Comparison of ENCODE assay signal across 9 mouse cellular contexts in genomic region chr2:176798785-176799184, GRCm38 (mm10). TPM values are rescaled to one million over a fixed set of nuclear protein-coding genes. Genes with fewer than 3 reads are reported as not detected.
DNase-seq lines count a peak whose midpoint lies in the region; ATAC-seq and TF ChIP-seq lines count a peak whose summit lies in the region.
"Not testable (repeated sequence)": the region's sequence is repeated elsewhere in the genome, so short reads cannot be mapped to it uniquely, and the experiment has no call there.
"Had no signal": no experiment of that assay in that cellular context is flagged by ENCODE, and none has a peak within 500 bp of the region (broad histone marks: within the 10 kb centered on the region; RNA-seq: fewer than 3 reads in every experiment).

No protein-coding gene starts in this region.

- peak; percentile 1 for DNase-seq in 416B (ENCODE audit: low read depth)
- peak; percentile 0 for DNase-seq in brain, embryonic 14.5 days (ENCODE audit: low read depth)
- DNase-seq in liver, embryonic 11.5 days (ENCODE audit: low spot score): peak; percentile 7
- DNase-seq in right cerebral cortex, postnatal 25 days: peak; percentile 2

- TF ChIP-seq CTCF in brain, embryonic 14.5 days (IDR thresholded peaks at IDR 0.05; ENCODE audit: borderline replicate concordance, extremely low read depth, insufficient read depth, insufficient read length); intestine, postnatal 0 days (IDR thresholded peaks at IDR 0.05; ENCODE audit: low read depth): not testable (repeated sequence)

- H3K4me3 ChIP-seq in forebrain, embryonic 12.5 days (replicated peaks): peak overlapping the region; percentile 43
- H3K4me3 ChIP-seq in heart, embryonic 15.5 days: peak overlapping the region; percentile 53
- peak overlapping the region; percentile 29 for H3K4me3 ChIP-seq in intestine, postnatal 0 days (ENCODE audit: low read depth, low read length)
- peak overlapping the region; percentile 43 for H3K4me3 ChIP-seq in liver, embryonic 11.5 days (ENCODE audit: low read depth, low read length)
- peak overlapping the region; percentile 44 for H3K4me3 ChIP-seq in midbrain, embryonic 13.5 days (replicated peaks)

- H3K27ac ChIP-seq in forebrain, embryonic 12.5 days; heart, embryonic 15.5 days; intestine, postnatal 0 days (ENCODE audit: low read depth, low read length); liver, embryonic 11.5 days (ENCODE audit: low read depth, low read length); midbrain, embryonic 13.5 days: not testable (repeated sequence)

- H3K27me3 ChIP-seq in forebrain, embryonic 12.5 days; heart, embryonic 15.5 days; intestine, postnatal 0 days (replicated peaks; ENCODE audit: control insufficient read depth, insufficient read depth, low read length); liver, embryonic 11.5 days (replicated peaks; ENCODE audit: control insufficient read depth, insufficient read depth, low read length); midbrain, embryonic 13.5 days: not testable (repeated sequence)

- not testable (repeated sequence) for H3K36me3 ChIP-seq in forebrain, embryonic 12.5 days (replicated peaks); heart, embryonic 15.5 days; intestine, postnatal 0 days (ENCODE audit: control insufficient read depth, insufficient read depth); liver, embryonic 11.5 days (ENCODE audit: control insufficient read depth, insufficient read depth, low read length); midbrain, embryonic 13.5 days

- WGBS in forebrain, embryonic 12.5 days: 22% methylated on average over 15 of the region's 15 CpGs
- 13% methylated on average over 15 of the region's 15 CpGs for WGBS in heart, embryonic 15.5 days
- 6% methylated on average over 13 of the region's 15 CpGs for WGBS in intestine, postnatal 0 days
- 32% methylated on average over 14 of the region's 15 CpGs for WGBS in liver, embryonic 11.5 days
- WGBS in midbrain, embryonic 13.5 days: 27% methylated on average over 14 of the region's 15 CpGs

- H3K4me1 ChIP-seq in forebrain, embryonic 12.5 days; heart, embryonic 15.5 days (replicated peaks); intestine, postnatal 0 days (replicated peaks; ENCODE audit: control insufficient read depth, insufficient read depth, low read length); liver, embryonic 11.5 days (replicated peaks; ENCODE audit: control insufficient read depth, insufficient read depth, low read length); midbrain, embryonic 13.5 days (replicated peaks): not testable (repeated sequence)

- TF ChIP-seq POLR2A in brain, embryonic 14.5 days (IDR thresholded peaks at IDR 0.05; ENCODE audit: borderline replicate concordance, extremely low read depth, insufficient read depth, insufficient read length, poor library complexity, severe bottlenecking): not testable (repeated sequence)

- H3K4me2 ChIP-seq in forebrain, embryonic 12.5 days: peak overlapping the region; percentile 46
- peak overlapping the region; percentile 54 for H3K4me2 ChIP-seq in heart, embryonic 15.5 days
- H3K4me2 ChIP-seq in intestine, postnatal 0 days (replicated peaks; ENCODE audit: low read depth): peak overlapping the region; percentile 58
- peak overlapping the region; percentile 29; the same call in 1 of the 2 replicates for H3K4me2 ChIP-seq in liver, embryonic 11.5 days
- H3K4me2 ChIP-seq in midbrain, embryonic 13.5 days (replicated peaks): peak overlapping the region; percentile 49

- H3K9me3 ChIP-seq in forebrain, embryonic 12.5 days; heart, embryonic 15.5 days (replicated peaks); intestine, postnatal 0 days (ENCODE audit: control insufficient read depth); liver, embryonic 11.5 days (ENCODE audit: control insufficient read depth, low read length); midbrain, embryonic 13.5 days: not testable (repeated sequence)

- peak overlapping the region; percentile 44; the same call in 1 of the 2 replicates for H3K9ac ChIP-seq in forebrain, embryonic 12.5 days
- not testable (repeated sequence) for H3K9ac ChIP-seq in heart, embryonic 15.5 days; intestine, postnatal 0 days (ENCODE audit: low read depth, low read length); liver, embryonic 11.5 days (ENCODE audit: low read depth, low read length)
- H3K9ac ChIP-seq in midbrain, embryonic 13.5 days (replicated peaks): peak overlapping the region; percentile 53; the same call in 1 of the 2 replicates

- not testable (repeated sequence) for ATAC-seq in forebrain, embryonic 12.5 days (ENCODE audit: low FRiP score); heart, embryonic 15.5 days (replicated peaks; ENCODE audit: insufficient number of reproducible peaks, insufficient read depth, low FRiP score, low read depth); intestine, postnatal 0 days; liver, embryonic 11.5 days (replicated peaks; ENCODE audit: low FRiP score); midbrain, embryonic 13.5 days

RNA-seq across cellular contexts. Expression of gene Gm14295, which starts 0.4 kb away (rescaled TPM):
- polyA plus RNA-seq in brain, embryonic 14.5 days (2012; rRNA removed): 6.2 and 7.0 TPM in 2 replicates
- polyA plus RNA-seq in forebrain, embryonic 12.5 days (2016; fragmentation: Nextera tagmentation; extraction: Ambion mirVana): 9.1 and 12.1 TPM in 2 replicates
- polyA plus RNA-seq in heart, embryonic 15.5 days (2015; fragmentation: Nextera tagmentation; extraction: Ambion mirVana): 11.1 and 12.1 TPM in 2 replicates
- polyA plus RNA-seq in intestine, postnatal 0 days (2015; fragmentation: Nextera tagmentation; extraction: Ambion mirVana): 9.4 and 13.4 TPM in 2 replicates
- polyA plus RNA-seq in liver, embryonic 11.5 days (2014; fragmentation: Nextera tagmentation; extraction: Ambion mirVana): 9.7 and 10.1 TPM in 2 replicates
- 7.4 and 8.0 TPM in 2 replicates for polyA plus RNA-seq in midbrain, embryonic 13.5 days (2015; fragmentation: Nextera tagmentation; extraction: Ambion mirVana)

RNA-seq across cellular contexts. Expression of gene Gm14408, which starts 32.2 kb away (rescaled TPM):
- not detected in 2 replicates for polyA plus RNA-seq in brain, embryonic 14.5 days (2012; rRNA removed)
- not detected in 2 replicates for polyA plus RNA-seq in forebrain, embryonic 12.5 days (2016; fragmentation: Nextera tagmentation; extraction: Ambion mirVana)
- not detected in 2 replicates for polyA plus RNA-seq in heart, embryonic 15.5 days (2015; fragmentation: Nextera tagmentation; extraction: Ambion mirVana)
- not detected in 2 replicates for polyA plus RNA-seq in intestine, postnatal 0 days (2015; fragmentation: Nextera tagmentation; extraction: Ambion mirVana)
- polyA plus RNA-seq in liver, embryonic 11.5 days (2014; fragmentation: Nextera tagmentation; extraction: Ambion mirVana): not detected in 2 replicates
- not detected in 2 replicates for polyA plus RNA-seq in midbrain, embryonic 13.5 days (2015; fragmentation: Nextera tagmentation; extraction: Ambion mirVana)
- polyA plus RNA-seq: large intestine, adult 2 months had no signal
